Mouse (Mus musculus) heart, postnatal 0 days (tissue): ENCODE results near the gene Sdk2. TPM values are rescaled to one million over a fixed set of nuclear protein-coding genes. Genes with fewer than 3 reads are reported as not detected.
A peak's percentile ranks its signal among the peaks of the same experiment; 100 is the strongest.

Source experiments
- ATAC-seq: fragments of 200-750 bp; cut with Nextera tagmentation; 2 replicates; pipeline ENCODE4 v1.8.0; 2017; ENCODE audit warnings: low read depth, moderate number of reproducible peaks, moderate library complexity; ENCODE audit not compliant: insufficient read depth
- DNase-seq: peaks from one replicate; pipeline ENCODE4 v3.0.0-alpha.2; 2016; ENCODE audit warnings: low spot score
- H3K27ac ChIP-seq: fragments of 300-500 bp; sonication (generic); 2 replicates; pipeline ENCODE4 v1.5.1; 2014; ENCODE audit warnings: low read depth, mild to moderate bottlenecking
- H3K27me3 ChIP-seq: fragments of 300-500 bp; sonication (generic); 2 replicates; pipeline ENCODE4 v1.6.1; 2014; ENCODE audit warnings: low read length, mixed read lengths; ENCODE audit not compliant: control insufficient read depth, insufficient read depth
- H3K36me3 ChIP-seq: fragments of 300-500 bp; sonication (generic); replicated peaks from 2 replicates; pipeline ENCODE4 v1.6.1; 2014; ENCODE audit warnings: low read length, mixed read lengths; ENCODE audit not compliant: control insufficient read depth, insufficient read depth
- H3K4me1 ChIP-seq: fragments of 300-500 bp; sonication (generic); 2 replicates; pipeline ENCODE4 v1.6.1; 2014; ENCODE audit warnings: antibody characterized with exemption; ENCODE audit not compliant: control insufficient read depth, insufficient read depth
- H3K4me2 ChIP-seq: fragments of 300-500 bp; sonication (generic); 2 replicates; pipeline ENCODE4 v1.6.1; 2014; ENCODE audit warnings: low read depth, mild to moderate bottlenecking, low read length, moderate library complexity
- H3K4me3 ChIP-seq: fragments of 300-500 bp; sonication (generic); 2 replicates; pipeline ENCODE4 v1.5.1; 2014; ENCODE audit warnings: low read depth, low read length
- H3K9ac ChIP-seq: fragments of 300-500 bp; sonication (generic); replicated peaks from 2 replicates; pipeline ENCODE4 v1.6.1; 2014; ENCODE audit warnings: low read depth, low read length, mixed read lengths
- H3K9me3 ChIP-seq: fragments of 300-500 bp; sonication (generic); replicated peaks from 2 replicates; pipeline ENCODE4 v1.6.1; 2016; ENCODE audit warnings: low read length; ENCODE audit not compliant: control insufficient read depth
- CTCF ChIP-seq: IDR thresholded peaks from 2 replicates; pipeline ENCODE4 v1.5.1; 2016; ENCODE audit warnings: antibody characterized with exemption, control low read depth, low read depth
- EP300 ChIP-seq: IDR thresholded peaks from 2 replicates; pipeline ENCODE4 v1.6.1; 2016; ENCODE audit warnings: antibody characterized with exemption, low read depth
- WGBS: fragments of 180-500 bp; shearing (Covaris S2); extraction: QIAGEN DNeasy Blood & Tissue Kit; methylation state at CpG from one replicate; pipeline ENCODE4 v1.1.7; 2014; 5-methylcytosine and 5-hydroxymethylcytosine counted together
- polyA plus RNA-seq: library from polyadenylated mRNA; unstranded; fragments of >200 nt; fragmentation: Nextera tagmentation; extraction: Ambion mirVana; gene quantifications from 2 replicates; pipeline ENCODE4 v1.2.1, GENCODE M21; 2015
- total RNA-seq: library from RNA; depleted of rRNA; stranded (reverse); fragments of >200 nt; gene quantifications from 2 replicates; pipeline ENCODE4 v1.2.3, GENCODE M21; 2014; ENCODE audit warnings: low replicate concordance

Gene Sdk2
- total and polyA plus RNA-seq, 2 experiments from 2014 or later: 0.27 to 1.9 TPM

DNA sequence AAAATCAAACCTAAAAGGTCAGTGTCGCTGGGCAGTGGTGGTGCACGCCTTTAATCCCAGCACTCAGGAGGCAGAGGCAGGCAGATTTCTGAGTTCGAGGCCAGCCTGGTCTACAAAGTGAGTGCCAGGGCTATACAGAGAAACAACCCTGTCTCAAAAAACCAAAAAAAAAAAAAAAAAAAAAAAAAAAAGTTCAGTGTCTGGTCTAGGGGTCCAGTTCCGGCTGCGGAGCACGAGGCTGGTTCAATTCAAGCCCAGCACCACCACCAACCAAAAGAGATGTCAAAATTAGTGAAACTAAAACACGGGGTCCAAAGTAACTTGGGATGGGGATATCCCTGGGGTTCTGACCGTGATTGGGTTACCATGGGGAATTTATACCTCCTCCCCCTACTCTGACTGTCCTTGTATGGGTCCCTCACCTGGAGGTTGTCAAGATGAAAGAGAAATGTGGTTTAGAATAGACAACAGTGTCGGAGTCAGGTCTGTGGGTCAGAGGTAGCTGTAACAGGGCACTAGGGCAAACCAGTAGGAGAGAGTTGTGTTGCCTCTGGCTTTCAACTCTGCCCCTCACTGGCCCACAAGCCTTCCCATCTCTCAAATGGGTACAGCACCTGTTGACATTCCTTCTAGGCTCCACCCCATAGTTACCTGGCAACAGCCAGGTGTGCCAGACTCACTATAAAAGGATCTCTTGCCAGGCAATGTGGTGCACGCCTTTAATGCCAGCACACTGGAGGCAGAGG lies 314.0 kb downstream of the Sdk2 start:
- Histone ChIP-seq H3K4me2 (peak overlapping the region; percentile 92; the same call in 1 of the 2 replicates), H3K36me3 (no peaks in the 10 kb centered on the region), H3K27me3 (no peaks in the 10 kb centered on the region), H3K9me3 (no peaks in the 10 kb centered on the region), H3K4me1 (peaks cover 28% of the 10 kb centered on the region), H3K4me3 (0 out of 2 replicates have a peak overlapping the region, but pooled peaks have one; percentile 80), H3K9ac (no peak overlapping the region), H3K27ac (peak overlapping the region; percentile 92; the same call in 1 of the 2 replicates)
- TF ChIP-seq CTCF (no peak), EP300 (no peak)
- ATAC-seq (no peak), DNase-seq (no peak)
- 95% methylated on average over 10 of the region's 10 CpGs for WGBS

DNA sequence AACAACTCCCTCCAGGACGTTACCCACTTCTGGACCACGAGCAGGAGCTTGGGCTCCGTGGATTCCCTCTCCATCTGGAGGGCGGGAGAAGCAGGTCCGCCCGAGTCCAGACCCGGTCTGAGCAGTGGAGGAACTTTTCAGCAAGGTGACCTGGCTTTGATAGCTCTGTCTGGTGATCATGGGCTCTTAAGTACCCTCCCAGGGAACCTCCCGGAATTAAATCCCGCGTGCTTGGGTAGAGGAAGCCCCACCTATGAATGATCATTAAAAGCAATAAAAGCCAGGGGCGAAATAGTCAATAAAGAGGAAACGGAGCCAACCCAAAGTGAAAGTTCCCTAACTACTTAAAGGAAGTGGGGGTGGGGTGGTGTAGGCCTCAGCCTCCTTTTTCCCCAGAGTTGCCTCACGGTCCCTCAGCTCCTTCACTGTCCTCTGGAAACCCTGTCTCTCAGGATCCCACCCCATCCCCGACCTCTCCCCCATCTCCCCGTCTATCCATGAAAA lies 314.6 kb downstream of the Sdk2 start:
- Histone ChIP-seq H3K27me3 (no peaks in the 10 kb centered on the region), H3K4me3 (peak overlapping the region; percentile 80), H3K27ac (peak overlapping the region; percentile 92), H3K4me2 (peak overlapping the region; percentile 92), H3K36me3 (no peaks in the 10 kb centered on the region), H3K4me1 (peaks cover 33% of the 10 kb centered on the region), H3K9ac (peak overlapping the region; percentile 79), H3K9me3 (no peaks in the 10 kb centered on the region)
- TF ChIP-seq CTCF: no peak
- TF ChIP-seq EP300: no peak
- DNase-seq (no peak), ATAC-seq (no peak)
- 22% methylated on average over 15 of the region's 15 CpGs for whole genome bisulfite sequencing

DNA sequence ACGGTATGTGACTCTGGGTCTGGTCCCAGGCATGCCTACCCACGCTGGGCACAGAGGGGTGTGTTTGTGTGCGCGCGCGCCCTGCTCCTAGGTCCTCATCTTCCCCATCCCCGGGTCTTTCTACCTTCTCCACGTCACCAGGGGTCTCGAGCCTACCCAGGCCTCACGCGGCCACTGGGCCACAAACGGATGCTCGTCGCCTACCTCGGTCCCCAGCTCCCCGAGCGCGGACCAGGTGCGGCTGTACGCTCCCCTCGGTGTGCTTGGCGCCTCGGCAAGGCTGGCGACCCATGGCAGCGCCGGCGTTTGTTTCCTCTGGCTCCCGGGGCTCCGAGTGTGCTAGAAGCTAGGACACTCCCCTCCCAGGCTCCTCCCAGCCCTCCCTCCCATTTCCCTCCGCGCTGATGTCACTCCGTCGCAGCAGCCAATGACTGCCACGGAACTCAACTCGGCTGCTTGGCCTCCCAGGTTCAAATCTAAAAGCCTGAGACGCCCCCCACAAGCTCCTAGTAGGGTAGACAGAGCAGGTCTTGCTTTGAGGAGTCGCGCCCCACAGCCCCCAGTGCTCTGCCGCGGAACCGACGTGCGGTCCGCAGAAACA lies 315.3 kb downstream of the Sdk2 start, which contains the start of gene Cdc42ep4:
Gene Cdc42ep4, minus strand, starts transcription at position 398 of the 601 bp plus-strand sequence.
- TF ChIP-seq EP300 (no peak), CTCF (no peak)
- H3K4me3 ChIP-seq: peak within 1 kb of the TSS; percentile 80
- no peaks in the 10 kb centered on the region for H3K27me3 ChIP-seq
- peak within 1 kb of the TSS; percentile 92 for H3K4me2 ChIP-seq
- H3K4me1 ChIP-seq: peaks cover 33% of the 10 kb centered on the region
- H3K9ac ChIP-seq: peak within 1 kb of the TSS; percentile 79
- no peaks in the 10 kb centered on the region for H3K36me3 ChIP-seq
- under 1% methylated on average over 44 of the region's 44 CpGs for WGBS
- DNase-seq (peak; percentile 94), ATAC-seq (peak; percentile 88)
- peak within 1 kb of the TSS; percentile 92 for H3K27ac ChIP-seq
- H3K9me3 ChIP-seq: no peaks in the 10 kb centered on the region

DNA sequence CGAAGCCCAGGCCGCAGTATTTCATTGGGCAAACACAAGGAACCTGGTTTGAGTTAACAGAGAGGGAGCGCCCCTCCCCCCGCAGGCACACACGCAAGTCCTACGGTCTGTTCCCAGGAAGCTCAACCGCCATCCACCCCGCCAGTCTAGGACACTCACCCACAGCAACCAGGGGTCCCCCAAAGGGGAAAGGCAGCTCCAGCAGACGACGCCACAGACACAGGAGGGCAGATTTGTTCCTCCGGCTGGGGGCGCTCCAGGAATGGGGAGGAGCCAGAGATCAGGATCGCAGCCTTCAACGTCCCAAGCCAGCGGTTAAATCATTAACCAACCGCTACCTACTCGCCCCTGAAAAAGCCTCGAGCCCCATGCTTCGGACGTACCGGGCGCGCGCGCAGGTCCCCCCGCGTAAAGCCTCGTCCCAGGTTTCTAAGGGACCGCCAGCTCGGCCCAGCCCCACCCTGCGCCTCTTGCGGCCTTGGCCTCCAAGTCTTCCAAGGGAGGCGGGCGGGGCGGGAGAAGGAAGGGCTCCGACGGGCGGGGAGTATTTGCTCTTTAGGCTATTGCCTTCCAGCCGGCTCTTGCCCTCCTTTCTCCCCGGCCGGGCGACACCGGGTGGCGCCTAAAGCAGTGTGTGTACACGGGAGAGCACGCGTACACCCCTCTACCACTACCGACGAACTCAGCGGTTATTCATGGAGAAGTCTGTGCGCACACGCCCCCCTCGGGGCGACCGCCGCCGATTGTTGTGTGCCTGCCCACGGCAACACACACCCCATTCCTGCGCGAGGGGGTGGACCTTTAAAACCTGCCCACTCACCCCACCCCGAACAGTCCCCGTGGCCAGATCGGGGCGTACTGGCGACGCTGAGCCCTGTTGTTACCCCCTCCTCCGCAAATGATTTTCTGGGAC lies 316.0 kb downstream of the Sdk2 start:
- no peaks in the 10 kb centered on the region for H3K27me3 ChIP-seq
- DNase-seq: peak; percentile 62
- peak; percentile 47 for ATAC-seq
- H3K4me2 ChIP-seq: peak overlapping the region; percentile 92
- peak overlapping the region; percentile 92 for H3K27ac ChIP-seq
- H3K4me1 ChIP-seq: peaks cover 33% of the 10 kb centered on the region
- H3K9ac ChIP-seq: peak overlapping the region; percentile 79
- H3K4me3 ChIP-seq: peak overlapping the region; percentile 80
- H3K36me3 ChIP-seq: no peaks in the 10 kb centered on the region
- no peaks in the 10 kb centered on the region for H3K9me3 ChIP-seq
- under 1% methylated on average over 65 of the region's 67 CpGs for WGBS
- 0 out of 2 replicates have a peak, but pooled peaks have one; percentile 19 for TF ChIP-seq CTCF
- TF ChIP-seq EP300: no peak

DNA sequence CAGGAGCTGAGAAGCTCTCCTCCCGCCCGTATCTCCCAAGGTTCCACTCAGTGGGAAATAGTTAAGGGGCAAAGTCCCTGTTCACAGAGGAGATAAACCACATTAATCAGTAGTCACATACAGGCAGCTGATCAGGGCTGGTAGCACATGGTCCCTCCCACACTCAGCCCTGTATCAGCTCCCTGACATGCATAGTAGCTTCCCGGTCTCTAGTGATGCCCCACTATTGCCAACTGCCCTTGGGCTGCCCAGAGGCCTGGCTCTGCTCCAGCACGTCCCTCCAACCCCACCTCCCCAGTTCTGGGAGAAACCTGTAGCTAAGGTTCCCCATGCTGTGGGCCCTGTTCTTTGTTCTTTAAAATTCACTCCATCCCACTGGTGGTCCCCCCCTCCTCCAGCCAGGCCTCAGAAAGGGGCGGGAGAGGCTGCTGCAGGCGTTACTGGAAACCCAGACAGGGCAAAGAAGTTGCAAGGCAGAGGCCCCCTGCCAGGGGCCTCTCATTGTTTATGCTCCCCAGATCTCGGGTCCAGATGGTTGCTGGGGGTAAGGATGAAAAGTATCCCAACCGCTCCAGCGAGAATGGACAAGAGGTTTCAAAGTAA lies 317.0 kb downstream of the Sdk2 start:
- H3K9me3 ChIP-seq: no peaks in the 10 kb centered on the region

More for the DNA sequence above, 317.0 kb downstream of the Sdk2 start:
- Histone ChIP-seq H3K36me3 (no peaks in the 10 kb centered on the region), H3K9ac (peak overlapping the region; percentile 79), H3K4me3 (peak overlapping the region; percentile 80), H3K4me1 (peaks cover 33% of the 10 kb centered on the region), H3K27me3 (no peaks in the 10 kb centered on the region), H3K4me2 (peak overlapping the region; percentile 92), H3K27ac (peak overlapping the region; percentile 92)
- TF ChIP-seq CTCF (no peak), EP300 (no peak)
- 24% methylated on average over 9 of the region's 9 CpGs for WGBS
- ATAC-seq (no peak), DNase-seq (no peak)
